Mouse (Mus musculus): ENCODE measurements at regions not wholly inside any gene's neighbourhood (a gene's known extent, or its start where the extent isn't known, plus 50 kb on each side); places are given as distances from the start of the nearest gene placed in this dataset.
"Not testable (repeated sequence)": the region's sequence is repeated elsewhere in the genome, so short reads cannot be mapped to it uniquely, and the experiment has no call there.

DNA sequence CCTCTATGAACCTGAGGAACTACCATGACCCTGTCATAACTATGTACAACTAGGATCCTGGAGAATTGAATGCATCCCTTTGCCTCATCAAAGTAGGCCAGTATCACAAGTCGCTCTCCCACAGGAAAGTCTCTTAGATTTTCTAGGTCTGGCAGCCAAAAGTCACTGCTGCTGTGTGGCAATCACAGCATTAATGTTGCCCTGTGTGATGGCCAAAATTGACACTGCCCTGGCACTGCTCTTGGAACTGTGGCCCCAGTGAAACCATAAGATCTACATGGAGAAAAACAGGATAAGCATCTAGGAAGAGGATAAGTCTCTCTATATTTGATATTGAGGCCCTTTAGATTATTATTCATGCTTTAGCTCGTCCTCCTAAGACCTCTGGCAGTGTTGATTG lies 465.7 kb downstream of the Adam6a start:
- DNase-seq, result no peak

DNA sequence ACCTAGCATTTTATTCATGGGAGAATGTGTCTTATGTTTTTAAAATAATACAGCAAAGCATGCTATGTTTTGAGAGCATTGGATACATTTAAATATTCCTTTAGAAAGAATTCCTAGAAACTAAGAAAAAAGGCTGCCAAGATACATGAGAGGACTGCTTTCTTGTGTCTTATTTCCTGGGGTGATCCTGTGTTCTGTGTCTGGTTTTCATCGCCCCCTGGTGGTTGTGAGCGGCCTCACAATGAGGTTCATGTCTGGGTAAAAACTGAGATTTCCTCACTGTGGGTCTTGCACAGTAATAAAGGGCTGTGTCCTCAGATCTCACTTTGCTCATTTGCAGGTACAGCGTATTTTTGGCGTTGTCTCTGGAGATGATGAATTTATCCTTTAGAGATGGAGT lies 469.2 kb downstream of the Adam6a start:
- DNase-seq, result peak; percentile 83 to 89

DNA sequence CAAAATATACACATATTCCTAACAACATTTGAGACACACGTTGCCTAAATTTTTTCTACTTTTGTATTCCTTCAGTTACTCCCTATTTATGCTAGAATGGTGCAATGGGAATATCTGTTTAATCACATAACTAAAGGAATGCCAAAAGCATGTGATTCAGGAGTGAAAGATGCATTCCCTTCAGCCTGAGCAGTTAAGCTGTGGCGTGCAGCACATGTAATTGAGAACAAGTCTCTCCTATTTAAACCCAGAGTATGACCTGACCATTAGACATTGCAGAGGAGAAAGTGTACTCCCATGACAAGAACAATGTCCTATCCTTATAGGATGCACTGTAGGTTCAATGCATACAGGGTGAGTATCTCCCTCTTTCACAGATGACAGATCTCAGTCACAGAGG lies 493.3 kb downstream of the Adam6a start:
- DNase-seq, result not testable (repeated sequence)

DNA sequence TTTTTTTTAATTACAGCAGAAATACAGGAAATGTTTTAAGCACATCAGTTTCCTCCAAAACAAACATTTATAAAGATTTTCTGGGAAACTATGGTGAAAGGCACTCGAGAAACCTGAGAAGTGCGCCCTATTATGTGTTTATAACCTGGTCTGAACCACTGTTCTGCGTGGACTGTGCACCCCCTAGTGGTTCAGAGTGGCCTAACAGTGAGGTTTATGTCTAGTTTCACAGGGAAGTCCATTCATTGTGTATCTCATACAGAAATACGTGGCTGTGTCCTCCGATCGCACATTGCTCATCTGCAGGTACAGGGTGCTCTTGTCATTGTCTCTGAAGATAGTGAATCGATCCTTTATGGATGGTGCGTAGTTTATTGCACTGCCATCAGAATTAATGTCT lies 504.3 kb downstream of the Adam6a start:
- peak; percentile 45 to 61 for DNase-seq

DNA sequence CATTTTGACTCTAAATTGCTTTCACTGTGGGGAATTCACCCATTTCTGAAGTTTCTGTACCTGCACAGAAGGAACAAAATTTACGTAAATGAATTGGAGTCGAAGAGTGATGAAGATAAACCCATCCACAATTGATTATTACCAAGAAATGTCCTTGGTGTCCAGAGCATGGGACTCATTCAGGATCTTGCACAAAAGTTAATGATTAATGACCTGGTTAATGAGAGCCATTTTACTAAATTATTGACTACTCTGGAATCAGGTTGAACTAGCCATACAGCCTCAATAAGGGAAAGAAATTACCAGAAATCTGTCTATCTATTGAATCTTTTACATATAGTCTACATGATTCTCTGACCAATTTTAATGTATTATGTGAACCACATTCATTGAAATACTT lies 509.6 kb downstream of the Adam6a start:
- no peak for DNase-seq

DNA sequence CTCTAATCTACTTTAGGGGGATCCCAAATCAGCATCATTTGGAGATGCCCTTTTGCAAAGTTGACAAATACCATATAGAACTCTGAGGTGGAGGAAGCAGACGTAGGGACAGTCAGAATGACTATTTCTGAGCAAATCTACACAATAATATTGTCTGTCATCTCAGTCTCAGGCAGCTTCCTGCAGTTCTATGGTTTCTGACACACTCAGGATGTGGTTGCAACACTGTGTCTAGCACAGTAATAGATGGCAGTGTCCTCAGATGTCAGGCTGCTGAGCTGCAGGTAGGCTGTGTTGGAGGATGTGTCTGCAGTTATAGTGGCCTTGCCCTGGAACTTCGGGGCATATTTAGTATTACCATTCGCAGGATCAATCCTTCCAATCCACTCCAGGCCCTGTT lies 515.9 kb downstream of the Adam6a start:
- peak; percentile 47 to 59 for DNase-seq

DNA sequence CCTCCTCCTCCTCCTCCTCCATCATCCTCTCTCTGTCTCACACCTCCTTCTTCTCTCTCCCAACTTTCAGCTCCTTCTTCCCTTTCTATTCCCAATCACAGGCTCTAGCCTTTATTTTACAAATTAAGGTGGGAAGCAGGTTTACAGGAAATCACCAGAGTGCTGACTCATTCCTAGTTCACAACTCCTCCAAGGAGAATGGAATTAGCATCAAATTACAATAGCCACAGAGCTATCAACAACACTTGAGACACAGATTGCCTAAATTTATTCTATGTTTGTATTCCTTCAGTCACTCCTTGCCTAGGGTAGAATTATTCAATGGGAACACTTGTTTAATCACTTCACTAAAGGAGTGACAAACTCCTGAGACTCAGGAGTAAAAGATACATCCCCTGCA lies 523.5 kb downstream of the Adam6a start:
- no peak for DNase-seq

DNA sequence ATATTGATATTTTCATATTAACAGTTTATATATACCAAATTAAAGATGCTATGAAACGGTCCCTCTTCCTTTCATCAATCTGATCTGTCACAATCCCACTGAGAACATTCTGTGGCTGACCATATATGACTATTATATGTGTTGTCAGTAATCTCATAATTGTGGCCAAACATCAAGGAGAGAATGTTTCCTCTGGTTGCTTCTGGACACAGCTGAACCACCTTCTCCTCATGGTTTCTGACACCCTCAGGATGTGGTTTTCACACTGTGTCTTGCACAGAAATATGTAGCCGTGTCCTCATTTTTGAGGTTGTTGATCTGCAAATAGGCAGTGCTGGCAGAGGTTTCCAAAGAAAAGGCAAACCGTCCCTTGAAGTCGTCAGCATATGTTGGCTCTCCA lies 565.0 kb downstream of the Adam6a start:
- DNase-seq, result peak; percentile 14 to 18

DNA sequence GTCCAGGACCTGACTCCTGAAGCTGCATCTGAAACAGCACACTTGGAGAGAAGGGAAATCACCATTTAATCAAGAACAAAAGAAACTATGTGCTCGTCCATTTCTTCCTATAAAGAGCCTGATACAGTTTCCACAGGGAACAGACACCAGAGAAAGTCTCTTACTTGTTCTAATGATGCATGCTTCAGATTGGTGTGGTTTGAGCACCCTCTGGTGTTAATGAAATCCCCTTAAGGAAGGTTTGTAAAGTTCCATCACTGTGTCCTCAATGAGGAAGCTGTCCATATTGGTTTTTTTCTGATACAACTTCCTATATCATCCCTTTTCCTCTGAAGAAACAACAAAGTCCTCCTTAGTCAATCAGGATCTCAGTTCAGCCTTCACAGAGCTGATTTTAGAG lies 591.2 kb downstream of the Adam6a start:
- DNase-seq, result no peak

DNA sequence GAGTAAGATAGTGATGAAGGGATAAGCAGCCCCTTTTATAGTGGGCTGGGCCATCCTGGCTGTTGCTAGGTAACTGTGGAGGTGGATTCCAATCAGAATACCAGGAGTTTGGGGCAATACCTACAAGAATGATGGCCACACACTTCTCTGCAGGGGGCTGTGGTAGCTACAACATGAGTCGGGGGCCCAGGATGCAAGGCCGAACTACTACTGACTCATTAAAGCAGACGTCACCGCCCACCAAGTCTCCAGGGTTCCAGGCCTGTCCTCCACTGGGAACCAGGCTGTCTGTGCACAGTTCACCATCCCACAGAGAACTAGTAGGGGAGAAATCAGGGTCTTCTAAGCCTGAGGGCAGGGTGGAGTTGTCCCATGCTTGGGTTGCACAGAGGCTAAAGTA lies 605.1 kb downstream of the Adam6a start:
- no peak for DNase-seq

DNA sequence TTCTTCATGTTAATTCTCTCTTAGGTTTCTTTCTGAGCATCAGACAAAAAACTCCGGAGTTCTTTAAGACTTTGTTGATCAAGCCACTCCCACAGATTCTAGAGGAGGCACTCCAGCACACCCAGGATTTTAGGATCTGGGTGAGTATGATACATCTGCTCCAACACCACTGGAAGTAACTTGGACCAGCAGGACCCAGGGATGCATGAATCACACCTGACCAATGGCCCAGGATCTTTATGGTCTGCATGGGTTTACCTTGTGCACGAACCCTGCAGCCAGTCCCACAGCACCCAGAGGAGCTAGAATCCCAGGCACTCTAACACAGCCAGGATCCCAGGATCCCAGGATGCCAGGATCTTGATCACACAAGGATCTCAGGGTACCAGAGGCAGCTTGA lies 628.6 kb downstream of the Adam6a start:
- DNase-seq, result no peak

DNA sequence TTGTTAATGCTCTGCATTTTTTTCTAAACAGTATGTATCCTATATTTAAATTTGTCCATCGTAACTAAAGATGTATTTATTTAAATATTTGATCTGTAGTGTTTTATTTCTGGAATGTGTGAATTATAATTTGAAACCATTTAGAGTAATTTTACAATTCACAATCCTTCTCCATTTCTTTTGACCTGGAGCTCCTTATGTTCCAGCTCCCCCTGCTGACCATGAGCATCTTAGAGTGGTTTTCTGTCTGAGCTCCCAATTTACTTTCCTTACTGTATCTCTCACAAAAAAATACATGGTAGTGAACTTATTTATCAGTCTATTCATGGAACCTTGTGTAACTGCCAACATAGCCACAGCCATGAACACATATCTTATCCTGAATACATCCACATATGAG lies 655.8 kb downstream of the Adam6a start:
- DNase-seq, result peak in 1 of 2 experiments; percentile 7

DNA sequence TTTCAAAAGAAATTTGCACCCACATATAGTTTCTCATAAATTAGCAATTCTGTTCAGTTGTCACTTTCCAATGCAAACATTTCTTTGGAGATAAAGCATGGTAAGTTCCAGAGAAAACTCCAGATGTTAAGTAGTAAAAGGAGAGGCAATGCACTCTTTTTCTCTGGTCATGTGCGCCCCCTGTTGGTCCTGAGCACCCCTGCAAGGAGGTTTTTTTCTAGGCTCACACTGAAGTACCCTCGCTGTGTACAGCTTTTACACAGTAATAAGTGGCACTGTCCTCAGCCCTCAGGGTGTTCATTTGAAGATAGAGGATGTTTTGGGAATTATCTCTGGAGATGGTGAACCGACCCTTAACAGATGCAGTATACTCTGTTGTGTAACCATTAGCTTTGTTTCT lies 678.8 kb downstream of the Adam6a start:
- DNase-seq, result peak; percentile 33 to 38

All from thymus, postnatal 36 days (tissue).